Mouse (Mus musculus) testis, adult 2 months (tissue): ENCODE data around the gene Ncam1. TPM values are rescaled to one million over a fixed set of nuclear protein-coding genes. Genes with fewer than 3 reads are reported as not detected.

Experiments
- H3K27ac ChIP-seq: fragments of 200-500 bp; 2 replicates; pipeline ENCODE4 v1.5.1; 2012; ENCODE audit warnings: low read depth, low read length; ENCODE audit not compliant: control insufficient read depth, insufficient read depth
- H3K27me3 ChIP-seq: fragments of 200-500 bp; 2 replicates; pipeline ENCODE4 v1.6.1; 2012; ENCODE audit warnings: mild to moderate bottlenecking, low read length, moderate library complexity; ENCODE audit not compliant: control insufficient read depth, insufficient read depth
- H3K36me3 ChIP-seq: fragments of 200-500 bp; 2 replicates; pipeline ENCODE4 v1.6.1; 2012; ENCODE audit warnings: mild to moderate bottlenecking, low read length; ENCODE audit not compliant: control insufficient read depth, insufficient read depth
- H3K4me1 ChIP-seq: fragments of 200-500 bp; 2 replicates; pipeline ENCODE4 v1.6.1; 2012; ENCODE audit warnings: low read length; ENCODE audit not compliant: control insufficient read depth, insufficient read depth
- H3K4me3 ChIP-seq: fragments of 200-500 bp; 2 replicates; pipeline ENCODE4 v1.5.1; 2012; ENCODE audit warnings: low read depth, mild to moderate bottlenecking, low read length, moderate library complexity, mixed read lengths; ENCODE audit not compliant: control insufficient read depth
- CTCF ChIP-seq: fragments of 200-500 bp; IDR thresholded peaks from 2 replicates; pipeline ENCODE4 v1.5.1; 2012; ENCODE audit warnings: low read depth, mild to moderate bottlenecking, inconsistent platforms, low read length, moderate library complexity; ENCODE audit not compliant: control insufficient read depth, insufficient read depth, insufficient replicate concordance
- POLR2A ChIP-seq: fragments of 200-500 bp; IDR thresholded peaks from 2 replicates; pipeline ENCODE4 v1.6.1; 2012; ENCODE audit warnings: low read depth, mild to moderate bottlenecking, inconsistent platforms, low read length, moderate library complexity; ENCODE audit not compliant: control insufficient read depth
- polyA plus RNA-seq: library from polyadenylated mRNA; depleted of rRNA; stranded (reverse); fragments of >200 nt; gene quantifications from 2 replicates; pipeline ENCODE4 v1.2.3, GENCODE M21; 2012

Ncam1 gene
- polyA plus RNA-seq, 1 experiment = 5.5 TPM

- Histone ChIP-seq H3K4me3 (no peak overlapping the region), H3K36me3 (no peaks in the 10 kb centered on the region), H3K4me1 (no peaks in the 10 kb centered on the region), H3K27me3 (no peaks in the 10 kb centered on the region), H3K27ac (no peak overlapping the region)
- TF ChIP-seq POLR2A (no peak), CTCF (no peak)
Observed at GRCm38 (mm10) chr9:49632591-49632990, 166.1 kb downstream of the Ncam1 start.

GRCm38 (mm10) chr9:49630336-49630735 is 168.4 kb downstream of the Ncam1 start:
- Histone ChIP-seq H3K27me3 (no peaks in the 10 kb centered on the region), H3K4me1 (no peaks in the 10 kb centered on the region), H3K27ac (no peak overlapping the region), H3K36me3 (no peaks in the 10 kb centered on the region), H3K4me3 (no peak overlapping the region)
- TF ChIP-seq CTCF (no peak), POLR2A (no peak)

- TF ChIP-seq CTCF = no peak
- no peak for TF ChIP-seq POLR2A
- Histone ChIP-seq H3K27me3 (no peaks in the 10 kb centered on the region), H3K27ac (no peak overlapping the region), H3K36me3 (no peaks in the 10 kb centered on the region), H3K4me3 (no peak overlapping the region), H3K4me1 (no peaks in the 10 kb centered on the region)
Observed at GRCm38 (mm10) chr9:49624910-49625309, 173.8 kb downstream of the Ncam1 start.

- H3K27me3 ChIP-seq = no peaks in the 10 kb centered on the region
- no peak overlapping the region for H3K27ac ChIP-seq
- no peaks in the 10 kb centered on the region for H3K4me1 ChIP-seq
- no peak overlapping the region for H3K4me3 ChIP-seq
- TF ChIP-seq POLR2A (no peak), CTCF (no peak)
- H3K36me3 ChIP-seq = no peaks in the 10 kb centered on the region
Observed at GRCm38 (mm10) chr9:49623934-49624505, 174.7 kb downstream of the Ncam1 start.

- no peak overlapping the region for H3K27ac ChIP-seq
- H3K4me1 ChIP-seq = no peaks in the 10 kb centered on the region
- H3K36me3 ChIP-seq = no peaks in the 10 kb centered on the region
- H3K4me3 ChIP-seq = no peak overlapping the region
- H3K27me3 ChIP-seq = no peaks in the 10 kb centered on the region
- TF ChIP-seq CTCF (no peak), POLR2A (no peak)
Observed at GRCm38 (mm10) chr9:49622928-49623676, 175.6 kb downstream of the Ncam1 start.

GRCm38 (mm10) chr9:49621691-49622090 is 177.0 kb downstream of the Ncam1 start:
- H3K27ac ChIP-seq = no peak overlapping the region
- TF ChIP-seq CTCF (no peak), POLR2A (no peak)
- H3K4me1 ChIP-seq = no peaks in the 10 kb centered on the region
- no peaks in the 10 kb centered on the region for H3K27me3 ChIP-seq
- no peaks in the 10 kb centered on the region for H3K36me3 ChIP-seq
- no peak overlapping the region for H3K4me3 ChIP-seq

- TF ChIP-seq POLR2A (no peak), CTCF (no peak)
Observed at GRCm38 (mm10) chr9:49618699-49619392, 179.9 kb downstream of the Ncam1 start.

More at GRCm38 (mm10) chr9:49618699-49619392, 179.9 kb downstream of the Ncam1 start:
- H3K27ac ChIP-seq = no peak overlapping the region
- no peaks in the 10 kb centered on the region for H3K4me1 ChIP-seq
- H3K27me3 ChIP-seq = no peaks in the 10 kb centered on the region
- H3K4me3 ChIP-seq = no peak overlapping the region
- no peaks in the 10 kb centered on the region for H3K36me3 ChIP-seq
